Mouse (Mus musculus) thymus, adult 2 months (tissue): ENCODE measurements around the gene Zfp575.

Experiments used
- CTCF ChIP-seq: fragments of 200-500 bp; IDR thresholded peaks from 2 replicates; pipeline ENCODE4 v1.5.1; 2012; ENCODE audit warnings: mild to moderate bottlenecking, control low read depth, low read length, moderate library complexity, borderline replicate concordance; ENCODE audit not compliant: control insufficient read depth, poor library complexity, insufficient read depth; ENCODE audit errors: extremely low read depth
- POLR2A ChIP-seq: fragments of 200-500 bp; IDR thresholded peaks from 2 replicates; pipeline ENCODE4 v1.6.1; 2012; ENCODE audit warnings: mild to moderate bottlenecking, low read length, control low read depth, moderate library complexity; ENCODE audit not compliant: control insufficient read depth, poor library complexity, insufficient read depth; ENCODE audit errors: extremely low read depth

DNA sequence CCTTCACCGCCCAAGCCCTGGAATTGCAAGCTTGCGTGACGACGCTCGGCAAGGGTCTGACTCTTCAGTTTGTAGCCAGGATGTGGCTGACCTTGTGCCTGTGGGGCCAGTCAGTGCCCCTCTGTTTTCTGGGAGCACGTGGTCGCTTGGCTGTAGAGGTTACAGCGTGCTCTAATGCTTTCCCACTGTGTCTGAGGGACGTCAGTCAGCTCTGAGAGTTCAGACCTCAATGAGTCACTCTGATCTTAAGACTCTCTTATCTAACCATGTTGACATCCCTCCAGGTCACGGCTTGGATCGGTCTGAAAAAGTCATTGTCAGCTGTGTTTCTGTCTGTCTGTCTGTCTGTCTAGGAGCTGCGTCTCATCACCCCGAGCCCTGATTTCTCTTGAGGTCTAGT lies 27.4 kb upstream of the Zfp575 start:
- TF ChIP-seq POLR2A (no peak), CTCF (no peak)
